Mouse (Mus musculus): ENCODE results near the gene Ifnar2. TPM values are rescaled to one million over a fixed set of nuclear protein-coding genes. Genes with fewer than 3 reads are reported as not detected.

The Ifnar2 gene
- polyA plus RNA-seq, 1 experiment from 2014 or later, result 75.5 TPM

- Histone ChIP-seq H3K9ac (ENCODE audit: low read depth, low read length) (no peak overlapping the region), H3K27me3 (replicated peaks; ENCODE audit: control insufficient read depth, insufficient read depth, low read length) (peaks cover 9% of the 10 kb centered on the region), H3K27ac (ENCODE audit: low read depth, low read length) (no peak overlapping the region), H3K9me3 (ENCODE audit: control insufficient read depth) (no peaks in the 10 kb centered on the region), H3K4me2 (replicated peaks; ENCODE audit: low read depth) (no peak overlapping the region), H3K36me3 (ENCODE audit: control insufficient read depth, insufficient read depth) (no peaks in the 10 kb centered on the region), H3K4me3 (ENCODE audit: low read depth, low read length) (no peak overlapping the region), H3K4me1 (replicated peaks; ENCODE audit: control insufficient read depth, insufficient read depth, low read length) (no peaks in the 10 kb centered on the region)
- ATAC-seq, result no peak
- WGBS, result 72% methylated on average over 12 of the region's 12 CpGs
- no peak for TF ChIP-seq CTCF (IDR thresholded peaks at IDR 0.05; ENCODE audit: low read depth)
Measured at GRCm38 (mm10) chr16:91355160-91355559, 17.4 kb upstream of the Ifnar2 start.

GRCm38 (mm10) chr16:91356760-91357525 is 15.6 kb upstream of the Ifnar2 start:
- Histone ChIP-seq H3K4me3 (ENCODE audit: low read depth, low read length) (no peak overlapping the region), H3K4me1 (replicated peaks; ENCODE audit: control insufficient read depth, insufficient read depth, low read length) (no peaks in the 10 kb centered on the region), H3K27ac (ENCODE audit: low read depth, low read length) (no peak overlapping the region), H3K9me3 (ENCODE audit: control insufficient read depth) (no peaks in the 10 kb centered on the region), H3K36me3 (ENCODE audit: control insufficient read depth, insufficient read depth) (no peaks in the 10 kb centered on the region), H3K4me2 (replicated peaks; ENCODE audit: low read depth) (no peak overlapping the region), H3K9ac (ENCODE audit: low read depth, low read length) (no peak overlapping the region), H3K27me3 (replicated peaks; ENCODE audit: control insufficient read depth, insufficient read depth, low read length) (peaks cover 4% of the 10 kb centered on the region; the same call in 1 of the 2 replicates)
- TF ChIP-seq CTCF (IDR thresholded peaks at IDR 0.05; ENCODE audit: low read depth), result no peak
- no peak for ATAC-seq
- WGBS, result 77% methylated on average over 10 of the region's 10 CpGs

- no peak overlapping the region for H3K9ac ChIP-seq (ENCODE audit: low read depth, low read length)
- H3K4me1 ChIP-seq (replicated peaks; ENCODE audit: control insufficient read depth, insufficient read depth, low read length), result no peaks in the 10 kb centered on the region
- no peak overlapping the region for H3K27ac ChIP-seq (ENCODE audit: low read depth, low read length)
- H3K27me3 ChIP-seq (replicated peaks; ENCODE audit: control insufficient read depth, insufficient read depth, low read length), result peaks cover 4% of the 10 kb centered on the region; the same call in 1 of the 2 replicates
- TF ChIP-seq CTCF (IDR thresholded peaks at IDR 0.05; ENCODE audit: low read depth), result no peak
- no peaks in the 10 kb centered on the region for H3K36me3 ChIP-seq (ENCODE audit: control insufficient read depth, insufficient read depth)
- no peak for ATAC-seq
- no peak overlapping the region for H3K4me3 ChIP-seq (ENCODE audit: low read depth, low read length)
- 45% methylated on average over 10 of the region's 10 CpGs for WGBS
- H3K9me3 ChIP-seq (ENCODE audit: control insufficient read depth), result no peaks in the 10 kb centered on the region
- no peak overlapping the region for H3K4me2 ChIP-seq (replicated peaks; ENCODE audit: low read depth)
Measured at GRCm38 (mm10) chr16:91357526-91357900, 15.1 kb upstream of the Ifnar2 start.

- Histone ChIP-seq H3K4me2 (replicated peaks; ENCODE audit: low read depth) (no peak overlapping the region), H3K9ac (ENCODE audit: low read depth, low read length) (no peak overlapping the region), H3K27ac (ENCODE audit: low read depth, low read length) (no peak overlapping the region), H3K4me3 (ENCODE audit: low read depth, low read length) (no peak overlapping the region), H3K4me1 (replicated peaks; ENCODE audit: control insufficient read depth, insufficient read depth, low read length) (no peaks in the 10 kb centered on the region), H3K36me3 (ENCODE audit: control insufficient read depth, insufficient read depth) (no peaks in the 10 kb centered on the region), H3K9me3 (ENCODE audit: control insufficient read depth) (no peaks in the 10 kb centered on the region), H3K27me3 (replicated peaks; ENCODE audit: control insufficient read depth, insufficient read depth, low read length) (peaks cover 4% of the 10 kb centered on the region; the same call in 1 of the 2 replicates)
- TF ChIP-seq CTCF (IDR thresholded peaks at IDR 0.05; ENCODE audit: low read depth), result peak; percentile 83
- WGBS, result 32% methylated on average over 8 of the region's 8 CpGs
- ATAC-seq, result no peak
Measured at GRCm38 (mm10) chr16:91358555-91358954, 14.0 kb upstream of the Ifnar2 start.

GRCm38 (mm10) chr16:91359531-91359930 is 13.1 kb upstream of the Ifnar2 start:
- no peak for TF ChIP-seq CTCF (IDR thresholded peaks at IDR 0.05; ENCODE audit: low read depth)
- no peak overlapping the region for H3K9ac ChIP-seq (ENCODE audit: low read depth, low read length)
- no peak overlapping the region for H3K4me2 ChIP-seq (replicated peaks; ENCODE audit: low read depth)
- H3K27me3 ChIP-seq (replicated peaks; ENCODE audit: control insufficient read depth, insufficient read depth, low read length), result 0 out of 2 replicates have a peak, but pooled peaks cover 3% of the 10 kb centered on the region
- no peaks in the 10 kb centered on the region for H3K36me3 ChIP-seq (ENCODE audit: control insufficient read depth, insufficient read depth)
- 92% methylated on average over 13 of the region's 13 CpGs for WGBS
- no peaks in the 10 kb centered on the region for H3K4me1 ChIP-seq (replicated peaks; ENCODE audit: control insufficient read depth, insufficient read depth, low read length)
- no peaks in the 10 kb centered on the region for H3K9me3 ChIP-seq (ENCODE audit: control insufficient read depth)
- ATAC-seq, result no peak
- H3K4me3 ChIP-seq (ENCODE audit: low read depth, low read length), result no peak overlapping the region
- H3K27ac ChIP-seq (ENCODE audit: low read depth, low read length), result no peak overlapping the region

GRCm38 (mm10) chr16:91360162-91360561 is 12.4 kb upstream of the Ifnar2 start:
- no peaks in the 10 kb centered on the region for H3K27me3 ChIP-seq (replicated peaks; ENCODE audit: control insufficient read depth, insufficient read depth, low read length)
- no peaks in the 10 kb centered on the region for H3K4me1 ChIP-seq (replicated peaks; ENCODE audit: control insufficient read depth, insufficient read depth, low read length)
- 49% methylated on average over 3 of the region's 3 CpGs for WGBS
- no peaks in the 10 kb centered on the region for H3K9me3 ChIP-seq (ENCODE audit: control insufficient read depth)
- no peak overlapping the region for H3K27ac ChIP-seq (ENCODE audit: low read depth, low read length)
- no peak overlapping the region for H3K9ac ChIP-seq (ENCODE audit: low read depth, low read length)
- TF ChIP-seq CTCF (IDR thresholded peaks at IDR 0.05; ENCODE audit: low read depth), result no peak
- no peak for ATAC-seq
- no peak overlapping the region for H3K4me2 ChIP-seq (replicated peaks; ENCODE audit: low read depth)
- H3K4me3 ChIP-seq (ENCODE audit: low read depth, low read length), result no peak overlapping the region
- H3K36me3 ChIP-seq (ENCODE audit: control insufficient read depth, insufficient read depth), result no peaks in the 10 kb centered on the region

All from intestine, postnatal 0 days (tissue).